8 mouse cellular contexts compared by ENCODE assay signal in genomic region chr2:13573408-13574065, GRCm38 (mm10). TPM values are rescaled to one million over a fixed set of nuclear protein-coding genes. Genes with fewer than 3 reads are reported as not detected.
DNase-seq lines count a peak whose midpoint lies in the region; ATAC-seq and TF ChIP-seq lines count a peak whose summit lies in the region.

Vim (plus strand) TSS chr2:13573927.

- no peak for TF ChIP-seq CTCF in midbrain, postnatal 0 days (IDR thresholded peaks at IDR 0.05)

- DNase-seq in A20 (ENCODE audit: low read depth, low spot score): peak; percentile 80
- DNase-seq in adrenal gland, postnatal 10 days: peak; percentile 90
- DNase-seq in embryonic facial prominence, embryonic 11.5 days (ENCODE audit: low spot score): peak; percentile 95
- peak; percentile 94 for DNase-seq in heart, adult 18-20 months
- peak; percentile 76 for DNase-seq in kidney, adult 18-20 months
- DNase-seq in midbrain, postnatal 0 days (ENCODE audit: low spot score): peak; percentile 93

- peak within 1 kb of the TSS; percentile 86 for H3K27ac ChIP-seq in embryonic facial prominence, embryonic 11.5 days (replicated peaks; ENCODE audit: low read depth, low read length)
- peak within 1 kb of the TSS; percentile 97 for H3K27ac ChIP-seq in limb, embryonic 15.5 days
- peak within 1 kb of the TSS; percentile 64 for H3K27ac ChIP-seq in midbrain, postnatal 0 days (ENCODE audit: low read depth, low read length)
- H3K27ac ChIP-seq in stomach, embryonic 14.5 days (ENCODE audit: low read length): peak within 1 kb of the TSS; percentile 98

- peak within 1 kb of the TSS; percentile 89 for H3K9ac ChIP-seq in embryonic facial prominence, embryonic 11.5 days (replicated peaks; ENCODE audit: low read length)
- H3K9ac ChIP-seq in limb, embryonic 15.5 days: peak within 1 kb of the TSS; percentile 85
- peak within 1 kb of the TSS; percentile 59 for H3K9ac ChIP-seq in midbrain, postnatal 0 days (replicated peaks; ENCODE audit: low read length, poor library complexity, severe bottlenecking)
- peak within 1 kb of the TSS; percentile 73 for H3K9ac ChIP-seq in stomach, embryonic 14.5 days (replicated peaks; ENCODE audit: low read depth, low read length)

- no peaks in the 10 kb centered on the region for H3K9me3 ChIP-seq in embryonic facial prominence, embryonic 11.5 days (replicated peaks; ENCODE audit: control insufficient read depth, low read length)
- H3K9me3 ChIP-seq in limb, embryonic 15.5 days: no peaks in the 10 kb centered on the region
- no peaks in the 10 kb centered on the region for H3K9me3 ChIP-seq in midbrain, postnatal 0 days (ENCODE audit: low read length)
- no peaks in the 10 kb centered on the region for H3K9me3 ChIP-seq in stomach, embryonic 14.5 days (ENCODE audit: control insufficient read depth, low read depth, low read length)

- H3K27me3 ChIP-seq in embryonic facial prominence, embryonic 11.5 days (ENCODE audit: control insufficient read depth, insufficient read depth, low read length): no peaks in the 10 kb centered on the region
- H3K27me3 ChIP-seq in limb, embryonic 15.5 days: no peaks in the 10 kb centered on the region
- no peaks in the 10 kb centered on the region for H3K27me3 ChIP-seq in midbrain, postnatal 0 days (ENCODE audit: insufficient read depth, low read length)
- H3K27me3 ChIP-seq in stomach, embryonic 14.5 days (ENCODE audit: control insufficient read depth, insufficient read depth, low read length): no peaks in the 10 kb centered on the region

- 0% methylated on average over 26 of the region's 26 CpGs for WGBS in embryonic facial prominence, embryonic 11.5 days
- under 1% methylated on average over 26 of the region's 26 CpGs for WGBS in limb, embryonic 15.5 days
- WGBS in midbrain, postnatal 0 days: under 1% methylated on average over 24 of the region's 26 CpGs
- 0% methylated on average over 26 of the region's 26 CpGs for WGBS in stomach, embryonic 14.5 days

- H3K4me2 ChIP-seq in embryonic facial prominence, embryonic 11.5 days (ENCODE audit: low read depth, low read length): peak within 1 kb of the TSS; percentile 82
- H3K4me2 ChIP-seq in limb, embryonic 15.5 days: peak within 1 kb of the TSS; percentile 59
- H3K4me2 ChIP-seq in midbrain, postnatal 0 days (ENCODE audit: low read depth, low read length, poor library complexity, severe bottlenecking): peak within 1 kb of the TSS; percentile 88
- H3K4me2 ChIP-seq in stomach, embryonic 14.5 days (replicated peaks; ENCODE audit: low read depth, low read length): peak within 1 kb of the TSS; percentile 90

- no peaks in the 10 kb centered on the region; the same call in 1 of the 2 replicates for H3K36me3 ChIP-seq in embryonic facial prominence, embryonic 11.5 days (replicated peaks; ENCODE audit: control insufficient read depth, insufficient read depth, low read depth, low read length)
- H3K36me3 ChIP-seq in limb, embryonic 15.5 days: peaks cover 17% of the 10 kb centered on the region
- H3K36me3 ChIP-seq in midbrain, postnatal 0 days (ENCODE audit: insufficient read depth, low read length): no peaks in the 10 kb centered on the region
- peaks cover 10% of the 10 kb centered on the region for H3K36me3 ChIP-seq in stomach, embryonic 14.5 days (ENCODE audit: control insufficient read depth, insufficient read depth, low read length)

- no peaks in the 10 kb centered on the region for H3K4me1 ChIP-seq in embryonic facial prominence, embryonic 11.5 days (ENCODE audit: control insufficient read depth, insufficient read depth, low read length)
- H3K4me1 ChIP-seq in limb, embryonic 15.5 days: peaks cover 25% of the 10 kb centered on the region
- H3K4me1 ChIP-seq in midbrain, postnatal 0 days (ENCODE audit: insufficient read depth, low read length): 0 out of 2 replicates have a peak, but pooled peaks cover 7% of the 10 kb centered on the region
- peaks cover 13% of the 10 kb centered on the region; the same call in 1 of the 2 replicates for H3K4me1 ChIP-seq in stomach, embryonic 14.5 days (ENCODE audit: control insufficient read depth, insufficient read depth, low read length)

- H3K4me3 ChIP-seq in embryonic facial prominence, embryonic 11.5 days (ENCODE audit: low read depth, low read length): peak within 1 kb of the TSS; percentile 78
- peak within 1 kb of the TSS; percentile 76 for H3K4me3 ChIP-seq in limb, embryonic 15.5 days
- peak within 1 kb of the TSS; percentile 55 for H3K4me3 ChIP-seq in midbrain, postnatal 0 days (ENCODE audit: low read depth, low read length)
- H3K4me3 ChIP-seq in stomach, embryonic 14.5 days (ENCODE audit: low read depth, low read length): peak within 1 kb of the TSS; percentile 82

- ATAC-seq in embryonic facial prominence, embryonic 11.5 days (replicated peaks; ENCODE audit: insufficient number of reproducible peaks, low FRiP score, low TSS enrichment, low read depth): peak; percentile 93
- peak; percentile 92 for ATAC-seq in limb, embryonic 15.5 days (ENCODE audit: insufficient number of reproducible peaks, low FRiP score, low TSS enrichment, low read depth)
- ATAC-seq in midbrain, postnatal 0 days (ENCODE audit: low FRiP score): peak; percentile 89
- peak; percentile 92 for ATAC-seq in stomach, embryonic 14.5 days (ENCODE audit: insufficient number of reproducible peaks, insufficient read depth, low FRiP score, low read depth)

RNA-seq across cellular contexts. Expression of gene Vim, which starts in this region (rescaled TPM):
- total RNA-seq in adrenal gland, postnatal 10 days (2021): 100 to 1,000 TPM; 595 to 607 TPM
- polyA plus RNA-seq in embryonic facial prominence, embryonic 11.5 days (2014; fragmentation: Nextera tagmentation; extraction: Ambion mirVana): 682 and 719 TPM in 2 replicates
- 100 to 1,000 TPM; 296 to 301 TPM for total RNA-seq in heart, adult 18-20 months (2021)
- 1,276 and 1,300 TPM in 2 replicates for polyA plus RNA-seq in limb, embryonic 15.5 days (2015; fragmentation: Nextera tagmentation; extraction: Ambion mirVana)
- total RNA-seq in midbrain, postnatal 0 days (2014; rRNA removed): 432 and 554 TPM in 2 replicates
- 223 and 244 TPM in 2 replicates for polyA plus RNA-seq in midbrain, postnatal 0 days (2015; fragmentation: Nextera tagmentation; extraction: Ambion mirVana)
- 539 and 560 TPM in 2 replicates for polyA plus RNA-seq in stomach, embryonic 14.5 days (2014; fragmentation: Nextera tagmentation; extraction: Ambion mirVana)

Comparison
In these comparisons a context has a peak if more than half of its experiments do, and no peak if none do; other contexts are left out.
1. Peak in every context shown above with its lines: DNase-seq, ATAC-seq, H3K4me3 ChIP-seq and H3K27ac ChIP-seq.